Mouse (Mus musculus) embryonic facial prominence, embryonic 13.5 days (tissue): Measurements from ENCODE around the gene Cdsn. TPM values are rescaled to one million over a fixed set of nuclear protein-coding genes. Genes with fewer than 3 reads are reported as not detected.

Experiments used
- ATAC-seq: fragments of 200-750 bp; cut with Nextera tagmentation; 2 replicates; pipeline ENCODE4 v1.8.0; 2017; ENCODE audit warnings: low read depth; ENCODE audit not compliant: insufficient number of reproducible peaks, insufficient read depth, low FRiP score, low TSS enrichment
- H3K27ac ChIP-seq: fragments of 300-500 bp; sonication (generic); 2 replicates; pipeline ENCODE4 v1.5.1; 2015; ENCODE audit warnings: moderate library complexity, mild to moderate bottlenecking, inconsistent platforms
- H3K27me3 ChIP-seq: fragments of 300-500 bp; sonication (generic); 2 replicates; pipeline ENCODE4 v1.6.1; 2015; ENCODE audit warnings: mild to moderate bottlenecking, inconsistent platforms
- H3K36me3 ChIP-seq: fragments of 300-500 bp; sonication (generic); 2 replicates; pipeline ENCODE4 v1.6.1; 2015; ENCODE audit warnings: mild to moderate bottlenecking, inconsistent platforms
- H3K4me1 ChIP-seq: fragments of 300-500 bp; sonication (generic); 2 replicates; pipeline ENCODE4 v1.6.1; 2015; ENCODE audit warnings: inconsistent platforms
- H3K4me2 ChIP-seq: fragments of 300-500 bp; sonication (generic); 2 replicates; pipeline ENCODE4 v1.6.1; 2015; ENCODE audit warnings: moderate library complexity, mild to moderate bottlenecking, inconsistent platforms
- H3K4me3 ChIP-seq: fragments of 300-500 bp; sonication (generic); 2 replicates; pipeline ENCODE4 v1.5.1; 2015; ENCODE audit warnings: mild to moderate bottlenecking, inconsistent platforms
- H3K9ac ChIP-seq: fragments of 300-500 bp; sonication (generic); 2 replicates; pipeline ENCODE4 v1.6.1; 2015; ENCODE audit warnings: mild to moderate bottlenecking, inconsistent platforms
- H3K9me3 ChIP-seq: fragments of 300-500 bp; sonication (generic); 2 replicates; pipeline ENCODE4 v1.6.1; 2016; ENCODE audit warnings: inconsistent platforms
- WGBS: fragments of 180-500 bp; shearing (Covaris S2); methylation state at CpG from one replicate; pipeline ENCODE4 v1.1.7; 2015; ENCODE audit warnings: mixed read lengths; 5-methylcytosine and 5-hydroxymethylcytosine counted together
- polyA plus RNA-seq: library from polyadenylated mRNA; unstranded; fragments of >200 nt; fragmentation: Nextera tagmentation; extraction: Ambion mirVana; gene quantifications from 2 replicates; pipeline ENCODE4 v1.2.1, GENCODE M21; 2015

Gene Cdsn
- polyA plus RNA-seq, 1 experiment from 2014 or later: not detected

DNA sequence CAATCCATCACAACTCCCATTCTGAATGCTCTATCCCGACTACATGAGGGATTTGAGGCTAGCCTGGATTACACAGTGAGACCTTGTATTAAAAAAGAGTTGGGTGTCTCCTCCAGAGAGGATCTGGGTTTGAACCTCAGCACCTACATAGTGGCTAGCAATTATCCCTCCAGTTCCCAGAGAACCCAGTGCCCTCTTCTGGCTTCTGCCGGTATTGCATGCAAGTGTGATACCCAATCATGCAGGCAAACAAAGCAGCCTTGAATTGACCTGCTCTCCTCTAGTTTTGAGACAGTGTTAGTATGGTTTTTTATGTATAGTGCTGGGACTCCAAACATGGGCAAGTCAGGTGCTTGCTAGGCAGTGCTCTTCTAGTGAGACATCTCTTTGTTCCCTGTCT, 38.0 kb upstream of the Cdsn start:
- H3K27ac ChIP-seq: no peak overlapping the region
- H3K4me1 ChIP-seq: peaks cover 39% of the 10 kb centered on the region
- no peak overlapping the region for H3K9ac ChIP-seq
- peaks cover 3% of the 10 kb centered on the region; the same call in 1 of the 2 replicates for H3K27me3 ChIP-seq
- H3K4me3 ChIP-seq: no peak overlapping the region; the same call in 1 of the 2 replicates
- peak overlapping the region; percentile 89; the same call in 1 of the 2 replicates for H3K4me2 ChIP-seq
- ATAC-seq: no peak
- 7% methylated on average over 2 of the region's 2 CpGs for WGBS
- no peaks in the 10 kb centered on the region for H3K9me3 ChIP-seq
- peaks cover 10% of the 10 kb centered on the region; the same call in 1 of the 2 replicates for H3K36me3 ChIP-seq

DNA sequence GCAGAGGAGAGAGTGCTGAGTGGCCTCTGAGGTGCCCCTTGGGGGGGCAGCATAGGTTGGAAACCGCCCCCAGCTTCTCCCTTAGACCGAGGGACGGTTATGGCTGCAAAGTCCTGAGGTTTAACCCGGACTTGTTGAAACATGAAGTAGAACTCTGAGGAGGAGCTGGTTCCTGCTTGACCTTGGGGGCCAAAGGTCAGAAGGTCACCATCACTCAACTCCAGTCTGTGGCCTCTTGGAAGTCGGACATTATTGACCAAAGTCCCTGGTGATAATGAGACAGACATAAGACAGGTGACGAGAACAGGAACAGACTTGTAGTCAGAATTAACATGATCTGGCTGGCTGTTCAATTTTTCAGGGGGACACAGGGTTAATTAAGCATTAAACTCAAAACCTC, 37.2 kb upstream of the Cdsn start:
- no peak overlapping the region for H3K27ac ChIP-seq
- no peaks in the 10 kb centered on the region for H3K9me3 ChIP-seq
- H3K4me2 ChIP-seq: peak overlapping the region; percentile 89
- H3K36me3 ChIP-seq: peaks cover 10% of the 10 kb centered on the region; the same call in 1 of the 2 replicates
- H3K4me1 ChIP-seq: peaks cover 39% of the 10 kb centered on the region
- WGBS: 39% methylated on average over 6 of the region's 6 CpGs
- H3K9ac ChIP-seq: peak overlapping the region; percentile 76
- H3K27me3 ChIP-seq: no peaks in the 10 kb centered on the region
- peak overlapping the region; percentile 60 for H3K4me3 ChIP-seq
- no peak for ATAC-seq

DNA sequence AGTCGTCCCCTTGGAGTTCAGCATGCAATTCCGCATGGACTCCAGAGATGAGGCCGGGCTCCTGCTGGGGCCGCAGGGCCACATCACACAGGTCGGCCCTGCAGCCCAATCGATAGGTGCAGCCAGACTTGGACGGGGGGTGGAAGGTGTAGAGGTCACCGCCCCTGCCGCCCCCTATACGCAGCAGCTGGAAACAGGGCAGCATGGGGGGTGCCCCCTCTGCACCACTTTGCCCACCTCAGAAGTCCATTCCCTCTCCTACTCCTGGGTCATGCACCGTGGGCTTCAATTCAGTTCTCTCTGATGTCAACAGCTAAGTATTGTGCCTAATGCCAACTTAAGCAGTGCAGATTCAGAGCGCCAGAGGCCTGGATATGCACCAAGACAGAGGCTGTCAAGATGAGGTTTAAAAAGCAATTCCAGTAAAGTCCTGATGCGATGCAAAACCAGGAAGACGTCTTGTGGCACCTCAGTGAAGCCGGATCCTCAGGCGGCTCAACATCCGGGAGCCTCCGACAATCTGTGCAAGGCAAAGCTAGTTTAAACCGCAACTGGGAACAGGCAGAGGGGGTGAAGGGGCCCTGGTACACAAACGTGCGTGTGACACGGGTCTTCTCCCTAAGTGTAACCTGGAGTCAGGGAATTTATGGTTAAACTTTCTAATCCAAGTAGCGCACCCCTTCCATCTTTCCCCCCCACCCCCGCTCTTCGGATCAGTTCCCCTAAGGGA, 35.9 kb upstream of the Cdsn start:
- Histone ChIP-seq H3K4me2 (peak overlapping the region; percentile 89), H3K9ac (peak overlapping the region; percentile 76), H3K9me3 (no peaks in the 10 kb centered on the region), H3K27ac (peak overlapping the region; percentile 34; the same call in 1 of the 2 replicates), H3K4me1 (peaks cover 41% of the 10 kb centered on the region), H3K4me3 (peak overlapping the region; percentile 60), H3K36me3 (peaks cover 14% of the 10 kb centered on the region), H3K27me3 (no peaks in the 10 kb centered on the region)
- no peak for ATAC-seq
- WGBS: 7% methylated on average over 25 of the region's 25 CpGs

DNA sequence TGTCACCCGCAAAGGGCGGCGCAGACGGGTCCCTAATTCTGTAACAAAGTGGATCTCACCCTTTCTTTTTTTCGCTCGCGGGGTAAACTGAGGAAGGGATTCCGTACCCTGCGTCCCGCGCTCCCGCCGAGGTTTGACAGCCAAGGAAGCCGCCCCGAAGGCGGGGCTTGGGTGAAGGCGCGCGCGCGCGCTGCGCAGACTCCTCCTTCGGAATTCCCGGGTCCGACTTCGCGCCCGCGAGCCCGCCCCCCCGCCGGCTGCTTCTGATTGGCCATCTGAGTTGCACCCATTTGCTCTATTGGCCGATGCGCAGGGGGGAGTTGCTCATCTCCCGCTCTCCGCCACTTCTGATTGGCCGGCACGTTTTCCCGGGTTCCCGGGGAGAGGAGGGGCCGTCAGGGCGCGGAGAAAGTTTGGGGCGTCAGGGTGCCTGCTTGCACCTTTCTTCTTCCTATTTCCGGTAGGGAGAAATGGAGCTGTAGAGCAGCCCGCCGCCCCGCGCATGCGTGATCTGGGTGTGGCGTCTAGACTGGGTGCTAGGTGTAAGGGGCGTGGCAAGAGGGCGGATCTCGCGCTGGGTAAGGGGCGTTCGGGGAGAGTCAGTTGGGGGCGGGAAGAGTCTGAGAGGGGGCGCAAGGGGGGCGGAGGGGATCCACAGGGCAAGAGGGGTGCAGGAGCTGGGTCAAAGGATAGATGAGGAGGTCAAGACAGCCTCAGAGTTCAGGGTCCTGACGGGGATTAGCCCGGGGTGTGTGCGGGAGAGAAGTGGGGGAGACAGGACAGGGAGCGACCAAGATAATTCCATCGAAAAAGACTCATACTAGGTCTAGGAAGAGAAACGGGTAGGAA, 35.1 kb upstream of the Cdsn start, which contains the start of the genes Tcf19 and Cchcr1:
Tcf19 (minus strand) TSS at position 173 of the 849 bp plus-strand sequence.
Cchcr1 (plus strand) TSS at position 449 of the 849 bp plus-strand sequence.
- Histone ChIP-seq H3K4me1 (peaks cover 41% of the 10 kb centered on the region), H3K9me3 (no peaks in the 10 kb centered on the region), H3K27ac (peak within 1 kb of the TSS; percentile 78), H3K36me3 (peaks cover 21% of the 10 kb centered on the region), H3K4me3 (peak within 1 kb of the TSS; percentile 60), H3K27me3 (no peaks in the 10 kb centered on the region), H3K9ac (peak within 1 kb of the TSS; percentile 79), H3K4me2 (peak within 1 kb of the TSS; percentile 89)
- ATAC-seq: peak; percentile 92
- WGBS: under 1% methylated on average over 67 of the region's 67 CpGs

DNA sequence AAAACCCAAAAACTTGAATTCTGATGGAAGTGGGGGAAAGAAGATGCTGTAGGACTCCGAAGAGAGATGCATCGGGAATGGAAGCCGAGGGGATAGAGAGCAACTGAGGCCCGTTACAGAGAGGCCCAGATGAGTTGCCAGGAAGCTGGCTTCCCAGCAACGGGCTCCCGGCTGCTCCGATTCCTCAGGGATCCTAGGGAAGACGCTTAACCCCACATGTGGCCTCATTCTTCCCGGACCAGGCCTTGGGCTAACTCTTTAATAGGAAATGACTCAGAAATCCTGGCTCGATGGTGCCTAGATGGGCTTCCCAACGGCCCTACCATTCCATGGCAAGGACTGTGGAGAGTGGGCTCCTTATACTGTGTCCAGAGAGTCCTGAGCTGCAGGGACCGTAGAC, 34.4 kb upstream of the Cdsn start:
- peak overlapping the region; percentile 89 for H3K4me2 ChIP-seq
- no peaks in the 10 kb centered on the region for H3K27me3 ChIP-seq
- WGBS: 6% methylated on average over 12 of the region's 12 CpGs
- H3K36me3 ChIP-seq: peaks cover 22% of the 10 kb centered on the region
- peak overlapping the region; percentile 60 for H3K4me3 ChIP-seq
- H3K9ac ChIP-seq: peak overlapping the region; percentile 79
- ATAC-seq: no peak
- peaks cover 41% of the 10 kb centered on the region for H3K4me1 ChIP-seq
- no peaks in the 10 kb centered on the region for H3K9me3 ChIP-seq
- peak overlapping the region; percentile 78 for H3K27ac ChIP-seq

DNA sequence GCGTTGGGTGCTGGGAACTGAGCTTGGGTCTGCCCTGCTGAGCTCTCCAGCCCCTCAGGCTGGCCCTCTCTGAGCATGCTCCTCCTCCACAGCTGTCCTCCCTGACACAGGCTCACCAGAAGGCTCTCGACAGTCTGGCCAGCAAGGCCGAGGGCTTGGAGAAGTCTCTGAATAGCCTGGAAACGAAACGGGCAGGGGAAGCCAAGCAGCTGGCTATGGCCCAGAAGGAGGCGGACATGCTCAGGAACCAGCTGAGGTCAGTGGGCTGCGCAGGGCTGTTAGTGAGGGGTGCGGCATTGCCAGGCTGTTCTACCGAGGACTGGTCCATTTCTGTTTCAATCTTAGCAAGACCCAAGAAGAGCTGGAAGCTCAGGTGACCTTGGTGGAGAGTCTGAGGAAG, 27.6 kb upstream of the Cdsn start:
- no peak for ATAC-seq
- Histone ChIP-seq H3K27me3 (no peaks in the 10 kb centered on the region), H3K4me3 (no peak overlapping the region), H3K9me3 (no peaks in the 10 kb centered on the region), H3K36me3 (peaks cover 78% of the 10 kb centered on the region), H3K4me2 (no peak overlapping the region), H3K9ac (0 out of 2 replicates have a peak overlapping the region, but pooled peaks have one; percentile 1), H3K4me1 (0 out of 2 replicates have a peak, but pooled peaks cover 5% of the 10 kb centered on the region), H3K27ac (no peak overlapping the region)
- 84% methylated on average over 9 of the region's 9 CpGs for WGBS

DNA sequence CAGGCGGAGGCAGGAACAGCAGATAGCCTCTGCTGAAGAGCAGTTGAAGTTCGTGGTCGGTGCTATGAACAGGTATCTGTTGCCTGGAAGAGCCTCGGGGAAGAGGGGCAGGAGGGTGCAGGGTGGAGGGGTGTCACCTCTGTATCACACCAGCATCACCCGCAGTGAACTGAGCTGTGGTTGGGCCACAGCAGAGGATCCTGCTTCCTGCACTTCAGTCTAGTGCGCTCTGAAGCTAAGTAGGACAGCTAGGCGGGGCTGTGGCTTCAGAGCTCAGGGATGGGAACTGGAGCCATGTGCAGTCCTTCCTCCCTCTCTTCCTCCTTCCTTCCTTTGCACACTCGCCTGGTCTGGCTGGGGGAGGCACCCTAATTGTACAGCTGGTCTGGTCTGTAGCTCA, 25.3 kb upstream of the Cdsn start:
- H3K4me3 ChIP-seq: no peak overlapping the region
- H3K4me1 ChIP-seq: no peaks in the 10 kb centered on the region
- H3K27me3 ChIP-seq: no peaks in the 10 kb centered on the region
- 73% methylated on average over 8 of the region's 8 CpGs for WGBS
- H3K36me3 ChIP-seq: peaks cover 84% of the 10 kb centered on the region
- ATAC-seq: no peak
- H3K9me3 ChIP-seq: no peaks in the 10 kb centered on the region
- no peak overlapping the region for H3K9ac ChIP-seq
- H3K4me2 ChIP-seq: no peak overlapping the region
- no peak overlapping the region for H3K27ac ChIP-seq

DNA sequence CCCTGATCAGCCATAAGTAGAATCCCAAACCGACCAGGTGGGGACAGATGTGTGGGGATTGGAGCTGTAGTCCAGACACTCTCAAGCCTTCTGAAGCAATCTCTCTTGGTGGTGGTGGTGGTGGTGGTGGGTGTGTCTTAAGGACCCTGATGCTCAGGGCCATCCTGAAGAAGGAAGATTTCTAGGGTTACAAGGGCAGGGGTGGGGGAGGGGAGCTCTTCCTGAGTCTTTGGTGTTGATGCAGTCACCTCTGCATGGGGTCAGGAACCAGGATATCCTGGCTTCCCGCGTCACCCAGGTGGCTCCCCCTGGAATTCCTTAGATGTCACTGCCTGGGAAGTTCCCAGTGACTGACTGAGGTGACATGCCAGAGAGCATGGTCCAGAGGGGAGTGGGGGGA, 19.6 kb upstream of the Cdsn start:
- H3K27me3 ChIP-seq: no peaks in the 10 kb centered on the region
- H3K36me3 ChIP-seq: peaks cover 36% of the 10 kb centered on the region
- no peak overlapping the region for H3K4me3 ChIP-seq
- no peak for ATAC-seq
- no peak overlapping the region for H3K4me2 ChIP-seq
- H3K27ac ChIP-seq: no peak overlapping the region
- no peaks in the 10 kb centered on the region for H3K9me3 ChIP-seq
- H3K4me1 ChIP-seq: peaks cover 8% of the 10 kb centered on the region
- 0 out of 2 replicates have a peak overlapping the region, but pooled peaks have one; percentile 16 for H3K9ac ChIP-seq
- 9% methylated on average over 3 of the region's 3 CpGs for WGBS

DNA sequence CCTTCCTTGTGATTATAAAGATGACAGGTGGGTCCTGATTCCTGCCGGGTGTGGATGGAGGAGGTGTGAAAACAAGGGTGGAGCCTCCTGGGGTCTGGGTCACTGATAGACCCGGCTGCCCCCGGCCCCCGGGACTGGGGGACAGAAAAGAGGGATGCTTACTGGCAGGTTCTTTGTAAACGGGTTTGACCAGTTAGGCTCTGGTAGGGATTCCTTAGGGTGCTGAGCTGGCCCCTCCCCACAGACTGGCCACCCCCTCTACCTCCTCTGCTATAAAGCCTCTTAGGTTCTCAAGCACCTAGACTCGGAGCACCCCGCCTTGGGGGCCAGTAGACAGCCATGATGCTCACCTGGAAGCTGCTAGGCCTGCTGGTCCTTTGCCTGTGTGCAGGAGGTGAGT, 19.0 kb upstream of the Cdsn start, which contains the start of gene Psors1c2:
Psors1c2 (plus strand) TSS at position 301 of the 400 bp plus-strand sequence.
- Histone ChIP-seq H3K4me3 (no peak within 1 kb of the TSS), H3K4me2 (no peak within 1 kb of the TSS), H3K36me3 (peaks cover 30% of the 10 kb centered on the region), H3K27ac (no peak within 1 kb of the TSS), H3K9ac (peak within 1 kb of the TSS; percentile 16; the same call in 1 of the 2 replicates), H3K27me3 (no peaks in the 10 kb centered on the region), H3K9me3 (no peaks in the 10 kb centered on the region), H3K4me1 (peaks cover 8% of the 10 kb centered on the region)
- ATAC-seq: no peak
- WGBS: 40% methylated on average over 7 of the region's 7 CpGs

DNA sequence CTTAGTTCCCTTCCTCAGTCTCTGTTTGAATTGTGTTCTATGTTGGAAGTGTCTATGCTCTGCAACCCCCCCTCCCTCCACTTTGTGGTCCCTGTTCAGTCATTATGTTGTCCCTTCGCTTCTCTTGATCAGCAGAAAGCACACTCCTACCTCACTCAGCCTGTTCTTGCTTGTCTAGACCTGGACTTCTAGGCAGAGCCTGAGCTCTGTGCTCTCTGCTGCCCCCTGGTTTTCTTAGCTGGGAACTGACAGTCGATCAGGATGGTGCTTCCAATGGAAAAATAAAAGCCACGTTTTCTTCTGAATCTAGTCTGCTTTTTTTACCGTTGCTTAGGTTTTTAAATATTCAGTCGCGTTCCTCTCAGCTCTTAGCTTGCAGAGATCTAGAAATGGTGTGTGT, 17.6 kb upstream of the Cdsn start:
- Histone ChIP-seq H3K36me3 (peaks cover 16% of the 10 kb centered on the region), H3K9ac (no peak overlapping the region; the same call in 1 of the 2 replicates), H3K4me1 (peaks cover 8% of the 10 kb centered on the region), H3K4me3 (no peak overlapping the region), H3K27ac (no peak overlapping the region), H3K4me2 (no peak overlapping the region), H3K9me3 (no peaks in the 10 kb centered on the region), H3K27me3 (no peaks in the 10 kb centered on the region)
- 7% methylated on average over 6 of the region's 6 CpGs for WGBS
- ATAC-seq: 0 out of 2 replicates have a peak, but pooled peaks have one; percentile 43

DNA sequence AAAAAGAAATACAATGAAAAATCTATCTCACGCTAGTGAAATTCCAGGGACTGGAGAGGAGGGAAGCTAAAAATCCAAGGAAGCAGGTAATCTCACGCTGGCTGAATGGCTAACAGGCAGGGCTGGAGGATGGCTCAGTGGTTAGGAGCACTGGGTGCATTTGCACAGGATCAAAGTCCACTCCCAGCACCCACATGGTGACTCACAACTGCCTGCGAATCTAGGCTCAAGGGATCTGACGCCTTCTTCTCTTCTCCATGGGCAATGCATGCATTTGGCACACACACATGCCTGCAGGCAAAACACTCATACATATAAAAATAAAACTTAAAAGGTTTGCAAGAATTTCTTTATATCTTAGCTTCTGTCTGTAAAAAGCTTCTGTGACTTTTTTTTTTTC, 14.5 kb upstream of the Cdsn start:
- Histone ChIP-seq H3K4me1 (peaks cover 8% of the 10 kb centered on the region), H3K9me3 (no peaks in the 10 kb centered on the region), H3K4me3 (no peak overlapping the region), H3K27me3 (no peaks in the 10 kb centered on the region), H3K9ac (no peak overlapping the region), H3K27ac (no peak overlapping the region), H3K36me3 (no peaks in the 10 kb centered on the region), H3K4me2 (no peak overlapping the region)
- WGBS: 79% methylated on average over 4 of the region's 4 CpGs
- ATAC-seq: no peak
